Mouse (Mus musculus) liver, adult 2 months (tissue): ENCODE data around the gene Dmc1. TPM values are rescaled to one million over a fixed set of nuclear protein-coding genes. Genes with fewer than 3 reads are reported as not detected.

Experiments used
- DNase-seq: peaks from one replicate; pipeline ENCODE4 v3.0.0-alpha.2; 2011; ENCODE audit warnings: low read depth, low spot score; ENCODE audit errors: extremely low read depth
- H3K27ac ChIP-seq: fragments of 200-500 bp; replicated peaks from 2 replicates; pipeline ENCODE4 v1.5.1; 2012; ENCODE audit warnings: low read depth, mild to moderate bottlenecking, control low read depth, inconsistent platforms, low read length; ENCODE audit not compliant: insufficient read depth
- H3K27me3 ChIP-seq: fragments of 200-500 bp; 2 replicates; pipeline ENCODE4 v1.6.1; 2012; ENCODE audit warnings: mild to moderate bottlenecking, moderate library complexity, low read length, inconsistent platforms; ENCODE audit not compliant: control insufficient read depth, insufficient read depth
- H3K36me3 ChIP-seq: fragments of 200-500 bp; 2 replicates; pipeline ENCODE4 v1.6.1; 2012; ENCODE audit warnings: low read length, inconsistent platforms; ENCODE audit not compliant: control insufficient read depth, insufficient read depth
- H3K4me1 ChIP-seq: fragments of 200-500 bp; 2 replicates; pipeline ENCODE4 v1.6.1; 2011; ENCODE audit warnings: low read length; ENCODE audit not compliant: control insufficient read depth, insufficient read depth
- H3K4me3 ChIP-seq: fragments of 200-500 bp; 2 replicates; pipeline ENCODE4 v1.5.1; 2011; ENCODE audit warnings: low read depth, mild to moderate bottlenecking, control low read depth, low read length, moderate library complexity; ENCODE audit not compliant: insufficient read depth
- H3K79me2 ChIP-seq: fragments of 200-500 bp; 2 replicates; pipeline ENCODE4 v1.6.1; 2012; ENCODE audit warnings: inconsistent platforms, mild to moderate bottlenecking, low read length, moderate library complexity; ENCODE audit not compliant: control insufficient read depth, insufficient read depth
- H3K9ac ChIP-seq: fragments of 200-500 bp; 2 replicates; pipeline ENCODE4 v1.6.1; 2012; ENCODE audit warnings: low read depth, mild to moderate bottlenecking, control low read depth, inconsistent platforms, low read length
- CTCF ChIP-seq: fragments of 200-500 bp; IDR thresholded peaks from 2 replicates; pipeline ENCODE4 v1.5.1; 2011; ENCODE audit warnings: low read depth, low read length, control low read depth
- POLR2A ChIP-seq: fragments of 200-500 bp; IDR thresholded peaks from 2 replicates; pipeline ENCODE4 v1.6.1; 2011; ENCODE audit warnings: low read length, control low read depth; ENCODE audit not compliant: insufficient read depth; ENCODE audit errors: extremely low read depth
- WGBS: fragments of 180-500 bp; shearing (Covaris S2); methylation state at CpG from one replicate; pipeline ENCODE4 v1.1.7; 2018; 5-methylcytosine and 5-hydroxymethylcytosine counted together
- polyA plus RNA-seq: library from polyadenylated mRNA; depleted of rRNA; stranded (reverse); fragments of >200 nt; gene quantifications from 2 replicates; pipeline ENCODE4 v1.2.3, GENCODE M21; 2012; rRNA removed
- total RNA-seq: library from RNA; depleted of rRNA; stranded (reverse); fragments of >200 nt; gene quantifications from 2 replicates; pipeline ENCODE4 v1.2.3, GENCODE M21; 2014; rRNA removed

Gene Dmc1
- total and polyA plus RNA-seq, 2 experiments: 0.09 TPM; not detected in 1

DNA sequence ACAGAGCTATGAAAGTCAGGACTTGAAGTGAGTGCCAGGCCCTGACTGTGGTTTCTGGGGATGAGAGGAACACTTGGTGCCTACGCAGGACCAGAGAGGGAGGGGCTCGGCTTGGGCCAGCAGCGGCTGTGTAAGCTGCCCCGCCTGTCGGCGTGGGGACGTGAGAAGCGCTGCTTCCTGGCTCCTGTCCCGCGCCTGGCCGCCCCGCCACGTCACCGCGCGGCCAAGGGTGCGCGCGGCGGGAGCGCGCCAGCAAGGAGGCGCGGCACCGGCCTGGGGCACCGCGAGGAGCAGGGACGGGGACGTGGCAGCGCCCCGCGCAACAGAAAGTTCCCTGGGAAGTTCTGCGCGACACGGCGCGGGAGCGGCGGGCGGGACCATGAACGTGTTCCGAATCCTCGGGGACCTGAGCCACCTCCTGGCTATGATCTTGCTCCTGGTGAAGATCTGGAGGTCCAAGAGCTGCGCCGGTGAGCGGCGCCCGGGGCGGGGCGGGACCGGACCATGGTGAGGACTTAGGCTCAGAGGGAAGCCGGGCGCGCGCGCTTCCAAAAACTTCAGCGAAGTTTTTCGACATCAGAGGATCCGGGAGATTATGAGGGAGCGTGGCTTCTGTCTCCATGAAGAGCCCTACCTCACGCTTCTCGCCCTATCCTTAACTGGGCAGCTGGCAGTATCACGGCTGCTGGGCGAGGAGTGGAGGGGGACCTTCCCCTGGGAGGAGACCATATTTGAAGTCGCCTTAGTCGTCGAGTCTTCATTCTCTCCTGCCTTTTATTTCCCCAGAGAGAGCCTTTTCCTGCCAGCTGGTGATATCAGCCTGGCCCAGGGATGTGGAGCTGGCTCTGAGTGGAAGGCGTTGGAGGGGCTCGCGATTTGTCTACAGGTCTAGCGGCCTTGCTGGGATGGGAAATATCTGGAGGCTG, 88.5 kb downstream of the Dmc1 start, which contains the start of gene Kdelr3:
TSS of gene Kdelr3 (plus strand) at position 241 of the 926 bp plus-strand sequence.
- TF ChIP-seq POLR2A (no peak), CTCF (no peak)

DNA sequence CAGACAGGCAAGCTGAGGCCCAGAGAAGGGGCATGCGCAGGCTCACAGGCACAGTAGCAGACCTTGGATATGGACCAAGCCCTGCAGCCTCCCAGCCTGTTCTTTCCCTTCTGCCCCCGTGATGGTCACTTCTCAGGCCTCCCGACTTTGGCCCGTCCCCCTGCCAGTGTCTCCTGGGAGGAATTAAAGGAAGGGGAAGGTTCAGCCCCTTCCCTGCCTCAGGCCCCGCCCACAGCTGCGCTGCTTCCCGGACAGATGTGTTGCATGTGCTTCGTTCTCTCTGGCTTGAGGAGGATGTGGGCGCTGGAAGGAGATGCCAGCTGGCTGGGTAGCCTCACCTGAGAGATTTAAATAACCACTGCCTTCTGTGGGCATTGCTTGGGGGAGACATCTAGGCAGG, 91.0 kb downstream of the Dmc1 start:
- peaks cover 35% of the 10 kb centered on the region for H3K27me3 ChIP-seq
- H3K4me3 ChIP-seq: no peak overlapping the region
- no peak overlapping the region for H3K27ac ChIP-seq
- WGBS: 12% methylated on average over 9 of the region's 9 CpGs
- no peaks in the 10 kb centered on the region for H3K79me2 ChIP-seq
- H3K9ac ChIP-seq: no peak overlapping the region
- no peak for DNase-seq
- H3K4me1 ChIP-seq: peaks cover 3% of the 10 kb centered on the region
- TF ChIP-seq POLR2A (no peak), CTCF (no peak)
- no peaks in the 10 kb centered on the region for H3K36me3 ChIP-seq

More for the DNA sequence above, 88.5 kb downstream of the Dmc1 start, which contains the start of gene Kdelr3:
- no peak for DNase-seq
- H3K27ac ChIP-seq: no peak within 1 kb of the TSS
- H3K27me3 ChIP-seq: peaks cover 23% of the 10 kb centered on the region
- H3K4me3 ChIP-seq: peak within 1 kb of the TSS; percentile 68
- no peaks in the 10 kb centered on the region for H3K79me2 ChIP-seq
- H3K36me3 ChIP-seq: no peaks in the 10 kb centered on the region
- 2% methylated on average over 71 of the region's 71 CpGs for WGBS
- peaks cover 3% of the 10 kb centered on the region for H3K4me1 ChIP-seq
- H3K9ac ChIP-seq: peak within 1 kb of the TSS; percentile 70

DNA sequence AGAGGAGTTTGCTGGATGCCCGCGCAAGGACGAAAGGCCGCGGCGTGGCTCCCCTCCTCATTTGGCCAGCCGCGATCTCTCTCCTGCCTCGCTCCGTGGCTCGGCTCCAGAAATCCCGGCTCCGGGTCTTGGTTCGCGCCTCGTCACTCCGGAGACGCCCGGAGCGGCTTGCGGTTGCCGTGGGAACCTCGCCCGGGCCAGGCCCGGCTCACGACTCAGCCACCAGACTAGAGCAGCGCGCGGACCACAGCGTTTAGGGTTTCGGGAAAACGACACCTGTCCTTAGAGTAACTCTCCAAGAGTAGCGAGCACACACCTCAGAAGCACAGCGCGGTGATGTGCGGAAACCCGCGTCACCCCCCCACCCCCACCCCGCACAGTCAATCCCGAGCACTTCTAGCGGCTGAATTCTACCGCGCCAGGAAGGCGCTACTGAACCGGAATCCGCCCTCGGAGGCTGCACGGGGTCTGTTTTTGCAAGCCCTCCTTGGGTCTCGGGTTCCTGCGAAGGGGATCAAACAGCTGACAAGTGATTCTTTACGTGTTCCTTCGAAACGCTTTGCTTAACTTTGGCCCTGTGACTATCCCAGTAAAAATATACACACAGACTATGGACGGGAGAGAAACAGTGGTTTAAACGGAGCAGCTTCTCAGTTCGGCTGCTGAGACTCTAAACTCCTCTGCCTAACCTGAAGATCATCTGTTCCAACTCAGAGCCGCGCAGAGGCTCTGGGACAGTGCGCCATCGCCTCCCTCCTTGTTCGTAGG, 93.2 kb downstream of the Dmc1 start:
- no peak for TF ChIP-seq POLR2A
- TF ChIP-seq CTCF: no peak
- Histone ChIP-seq H3K9ac (no peak overlapping the region), H3K79me2 (no peaks in the 10 kb centered on the region), H3K36me3 (no peaks in the 10 kb centered on the region), H3K27ac (no peak overlapping the region), H3K27me3 (peaks cover 27% of the 10 kb centered on the region), H3K4me3 (peak overlapping the region; percentile 46; the same call in 1 of the 2 replicates), H3K4me1 (peaks cover 2% of the 10 kb centered on the region; the same call in 1 of the 2 replicates)
- DNase-seq: no peak
- WGBS: 5% methylated on average over 61 of the region's 61 CpGs

Other genes starting within 250 kb of the Dmc1 start
- gene Tmem184b, start 201.5 kb downstream of the Dmc1 start, total RNA-seq: 6.0 and 10.1 TPM in 2 replicates
- 46.8 and 48.7 TPM in 2 replicates for gene Tmem184b, start 201.5 kb downstream of the Dmc1 start, polyA plus RNA-seq
- 4.3 and 6.8 TPM in 2 replicates for gene Csnk1e, start 149.5 kb downstream of the Dmc1 start, total RNA-seq
- 4.7 and 6.6 TPM in 2 replicates for gene Csnk1e, start 149.5 kb downstream of the Dmc1 start, polyA plus RNA-seq
- gene Kcnj4, start 99.9 kb downstream of the Dmc1 start, total RNA-seq: 0.07 TPM in 1 of 2 replicates, not detected in the other
- gene Kcnj4, start 99.9 kb downstream of the Dmc1 start, polyA plus RNA-seq: not detected in 2 replicates
- gene Kdelr3, start 88.7 kb downstream of the Dmc1 start, total RNA-seq: 0.54 and 0.83 TPM in 2 replicates
- gene Kdelr3, start 88.7 kb downstream of the Dmc1 start, polyA plus RNA-seq: 0.50 and 0.67 TPM in 2 replicates
- 88.5 and 102 TPM in 2 replicates for gene Ddx17, start 58.4 kb downstream of the Dmc1 start, total RNA-seq
- 75.3 and 105 TPM in 2 replicates for gene Ddx17, start 58.4 kb downstream of the Dmc1 start, polyA plus RNA-seq
- gene Fam227a, start 53.8 kb upstream of the Dmc1 start, total RNA-seq: 0.83 and 1.1 TPM in 2 replicates
- 0.14 and 0.20 TPM in 2 replicates for gene Fam227a, start 53.8 kb upstream of the Dmc1 start, polyA plus RNA-seq
- gene Cby1, start 54.1 kb upstream of the Dmc1 start, total RNA-seq: 6.6 and 6.8 TPM in 2 replicates
- 3.3 and 4.4 TPM in 2 replicates for gene Cby1, start 54.1 kb upstream of the Dmc1 start, polyA plus RNA-seq
- gene Tomm22, start 65.8 kb upstream of the Dmc1 start, total RNA-seq: 46.0 and 52.8 TPM in 2 replicates
- 22.2 and 23.9 TPM in 2 replicates for gene Tomm22, start 65.8 kb upstream of the Dmc1 start, polyA plus RNA-seq
- 19.0 and 25.6 TPM in 2 replicates for gene Josd1, start 82.8 kb upstream of the Dmc1 start, total RNA-seq
- 21.9 and 22.6 TPM in 2 replicates for gene Josd1, start 82.8 kb upstream of the Dmc1 start, polyA plus RNA-seq
- 8.1 and 8.5 TPM in 2 replicates for gene Gtpbp1, start 85.7 kb upstream of the Dmc1 start, total RNA-seq
- gene Gtpbp1, start 85.7 kb upstream of the Dmc1 start, polyA plus RNA-seq: 12.8 and 13.2 TPM in 2 replicates
- gene Sun2, start 137.4 kb upstream of the Dmc1 start, total RNA-seq: 33.9 and 45.8 TPM in 2 replicates
- 29.7 and 33.4 TPM in 2 replicates for gene Sun2, start 137.4 kb upstream of the Dmc1 start, polyA plus RNA-seq
- 4.5 and 6.2 TPM in 2 replicates for gene Dnal4, start 172.7 kb upstream of the Dmc1 start, total RNA-seq
- gene Dnal4, start 172.7 kb upstream of the Dmc1 start, polyA plus RNA-seq: 14.2 and 14.9 TPM in 2 replicates
- 0.09 and 0.20 TPM in 2 replicates for gene Nptxr, start 199.7 kb upstream of the Dmc1 start, total RNA-seq
- 0.11 and 0.19 TPM in 2 replicates for gene Nptxr, start 199.7 kb upstream of the Dmc1 start, polyA plus RNA-seq
- gene Npcd, start 229.1 kb upstream of the Dmc1 start, total RNA-seq: not detected in 2 replicates
- gene Npcd, start 229.1 kb upstream of the Dmc1 start, polyA plus RNA-seq: 0.26 TPM in 1 of 2 replicates, not detected in the other
- gene Cbx6, start 229.6 kb upstream of the Dmc1 start, total RNA-seq: 1.2 and 1.8 TPM in 2 replicates
- gene Cbx6, start 229.6 kb upstream of the Dmc1 start, polyA plus RNA-seq: 2.9 and 3.7 TPM in 2 replicates